Mouse (Mus musculus) lung, adult 2 months (tissue): ENCODE data around the gene B4galt5.

ENCODE experiments used
- CTCF ChIP-seq: fragments of 200-500 bp; IDR thresholded peaks from 2 replicates; pipeline ENCODE4 v1.5.1; 2011; ENCODE audit warnings: mild to moderate bottlenecking, low read length, control low read depth; ENCODE audit not compliant: insufficient read depth
- POLR2A ChIP-seq: fragments of 200-500 bp; IDR thresholded peaks from 2 replicates; pipeline ENCODE4 v1.6.1; 2011; ENCODE audit warnings: low read depth, mild to moderate bottlenecking, control low read depth, low read length, borderline replicate concordance; ENCODE audit errors: extremely low read depth

- TF ChIP-seq CTCF (no peak), POLR2A (no peak)
Measured at GRCm38 (mm10) chr2:167373266-167373665, 24.3 kb upstream of the B4galt5 start.
